Mouse (Mus musculus) adrenal gland, postnatal 25 days (tissue): ENCODE measurements around the gene Plpp7. TPM values are rescaled to one million over a fixed set of nuclear protein-coding genes. Genes with fewer than 3 reads are reported as not detected.

Source experiments
- DNase-seq: peaks from one replicate; pipeline ENCODE4 v3.0.0; 2021; ENCODE audit warnings: mixed read lengths
- total RNA-seq: library from RNA; stranded (reverse); gene quantifications from 2 replicates; pipeline ENCODE4 v1.2.3, GENCODE M21; 2021

The Plpp7 gene
- total RNA-seq, 1 experiment from 2014 or later: 6.9 TPM

GRCm38 (mm10) chr2:32102944-32103343 is 7.6 kb downstream of the Plpp7 start:
- DNase-seq: no peak

GRCm38 (mm10) chr2:32103557-32103956 is 8.2 kb downstream of the Plpp7 start:
- DNase-seq: no peak

DNA sequence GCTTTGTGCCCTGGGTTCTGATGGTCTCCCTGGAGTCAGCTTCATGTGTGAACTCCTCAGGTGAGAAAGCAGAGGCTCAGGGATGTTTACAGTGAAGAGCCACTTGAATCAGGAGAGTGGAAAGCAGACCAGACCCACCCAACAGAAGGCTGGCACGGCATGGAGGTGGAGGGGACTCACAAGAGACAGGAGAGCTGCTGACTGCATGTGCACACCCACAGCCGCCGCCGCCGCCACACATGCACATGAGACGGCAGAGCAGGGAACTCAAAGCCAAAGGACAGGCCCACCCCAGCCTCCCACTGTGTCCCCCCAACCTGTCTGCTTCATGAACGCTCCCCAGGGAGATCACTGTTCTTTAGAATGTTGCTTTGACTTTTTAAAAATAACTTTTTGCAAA is 8.8 kb downstream of the Plpp7 start:
- no peak for DNase-seq

DNA sequence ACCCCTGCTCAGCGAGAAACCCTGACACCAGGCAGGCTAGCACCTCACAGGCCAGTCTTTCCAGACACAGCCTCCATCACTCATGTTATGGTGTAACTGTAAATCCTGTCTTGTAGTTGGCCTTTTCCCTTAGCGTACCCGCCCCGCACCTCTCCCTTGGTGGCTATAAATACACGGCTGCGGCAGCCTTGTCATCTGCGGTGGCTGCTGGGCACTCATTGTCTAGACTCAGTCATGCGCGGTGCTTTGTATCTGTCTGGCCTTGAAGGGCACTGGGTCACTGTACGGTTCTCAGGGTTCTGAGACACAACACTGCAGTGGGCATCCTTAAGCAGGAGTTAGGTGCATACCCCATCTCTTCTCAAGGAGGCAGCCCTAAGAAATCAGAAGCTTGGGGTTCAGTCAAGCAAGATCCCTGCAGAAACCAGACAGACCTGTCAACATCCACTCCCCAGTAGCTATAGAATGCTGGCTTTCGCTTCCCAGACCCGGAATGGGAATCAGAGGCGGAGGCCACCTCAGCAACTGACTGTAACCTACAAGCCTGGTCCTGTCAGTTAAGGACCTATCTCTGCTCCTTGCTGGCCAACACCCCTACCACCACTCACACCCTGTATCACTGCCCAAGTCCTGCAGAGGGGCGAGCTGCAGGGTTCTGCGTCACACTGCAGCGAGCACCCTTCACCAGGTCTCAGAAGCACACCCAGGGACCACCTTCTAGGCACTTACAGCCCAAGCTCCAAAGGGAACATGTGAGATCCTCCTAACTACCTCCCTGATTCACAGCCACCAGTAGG is 10.0 kb downstream of the Plpp7 start:
- no peak for DNase-seq

DNA sequence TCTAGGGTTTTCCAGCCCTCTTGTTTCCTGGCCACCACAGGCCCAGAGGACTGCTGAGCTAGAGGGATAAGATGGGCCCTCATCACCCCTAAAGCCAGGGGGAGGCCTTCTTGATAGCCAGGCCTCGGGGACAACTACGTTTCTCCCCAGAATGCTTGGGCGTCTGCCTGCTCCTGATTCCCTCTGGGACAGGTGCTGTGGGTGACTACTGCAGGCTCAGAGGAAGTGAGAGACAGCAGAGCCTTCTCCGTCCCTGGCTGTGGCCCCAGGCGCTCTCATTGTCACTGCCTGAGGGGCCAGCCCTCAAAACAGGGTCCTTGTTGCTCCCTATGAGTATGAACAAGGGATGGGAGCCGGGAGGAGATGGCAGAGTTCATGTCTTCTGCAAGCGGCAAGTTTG is 10.6 kb downstream of the Plpp7 start:
- no peak for DNase-seq

DNA sequence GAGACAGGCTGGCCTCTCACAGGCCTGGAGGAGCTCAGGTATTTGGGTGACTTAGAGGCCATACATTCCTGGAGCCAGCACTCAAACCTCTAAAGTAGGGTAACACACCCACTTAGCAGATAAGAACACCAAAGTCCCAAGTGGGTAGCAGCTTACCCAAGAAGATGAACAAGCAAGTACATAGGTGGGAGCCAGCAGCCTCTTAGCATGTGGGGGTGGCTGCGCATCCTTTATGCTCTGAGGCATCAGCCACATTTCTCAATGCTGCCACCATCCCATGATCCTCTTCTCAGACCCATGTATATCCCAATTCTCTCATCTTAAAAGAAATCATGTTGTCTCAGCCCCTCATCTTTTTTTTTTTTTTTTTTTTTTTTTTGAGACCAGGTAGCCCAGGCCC is 15.9 kb downstream of the Plpp7 start:
- DNase-seq: no peak

DNA sequence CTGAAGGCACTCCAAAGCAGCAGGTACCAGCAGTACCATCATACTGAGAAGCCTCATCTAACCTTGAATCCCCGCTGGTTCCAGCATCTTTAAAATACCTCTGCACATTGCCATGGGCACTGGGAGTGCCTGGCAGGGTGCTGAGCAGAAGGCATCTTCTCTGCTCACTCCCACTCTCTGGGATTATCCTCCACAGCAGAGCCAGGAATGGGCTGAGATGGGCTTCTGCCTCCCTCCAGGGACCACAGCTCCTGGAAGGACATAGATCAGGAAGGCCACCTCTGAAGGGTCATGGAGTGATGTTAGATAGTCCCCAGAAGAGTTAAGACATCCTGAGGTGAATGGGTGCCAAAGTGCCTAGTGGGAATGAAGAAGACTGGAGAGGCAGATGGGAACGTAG is 17.2 kb downstream of the Plpp7 start:
- no peak for DNase-seq

GRCm38 (mm10) chr2:32115851-32116268 is 20.5 kb downstream of the Plpp7 start:
- DNase-seq: no peak

GRCm38 (mm10) chr2:32119802-32120750 is 24.7 kb downstream of the Plpp7 start:
- no peak for DNase-seq

- DNase-seq: no peak
These were observed 25.8 kb downstream of the Plpp7 start for GRCm38 (mm10) chr2:32121150-32121549.

GRCm38 (mm10) chr2:32121785-32122184 is 26.5 kb downstream of the Plpp7 start:
- DNase-seq: no peak

- DNase-seq: no peak
These were observed 32.6 kb downstream of the Plpp7 start for GRCm38 (mm10) chr2:32127653-32128535.

DNA sequence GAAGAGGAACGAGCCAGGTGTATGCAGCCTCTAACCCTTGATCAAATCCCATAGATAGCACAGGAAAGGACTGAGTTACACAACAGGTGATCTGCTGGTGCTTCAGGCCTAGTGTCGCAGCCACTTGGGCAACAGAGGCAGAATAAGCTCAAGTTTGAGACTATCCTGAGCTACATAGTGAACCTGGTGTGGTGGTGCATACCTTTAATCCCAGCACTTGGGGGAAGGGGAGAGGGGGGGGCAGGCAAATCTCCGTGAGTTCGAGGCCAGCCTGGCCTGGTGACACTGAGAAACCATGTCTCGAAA is 33.2 kb downstream of the Plpp7 start:
- no peak for DNase-seq

- no peak for DNase-seq
These were observed 34.2 kb downstream of the Plpp7 start for GRCm38 (mm10) chr2:32129383-32130074.

GRCm38 (mm10) chr2:32130435-32130834 is 35.1 kb downstream of the Plpp7 start:
- no peak for DNase-seq

GRCm38 (mm10) chr2:32131205-32131834 is 36.0 kb downstream of the Plpp7 start:
- DNase-seq: no peak

- DNase-seq: no peak
These were observed 36.7 kb downstream of the Plpp7 start for GRCm38 (mm10) chr2:32131866-32132566.

- DNase-seq: peak; percentile 54
These were observed 37.3 kb downstream of the Plpp7 start for GRCm38 (mm10) chr2:32132567-32132992.

- peak; percentile 84 for DNase-seq
These were observed 38.7 kb downstream of the Plpp7 start for GRCm38 (mm10) chr2:32134039-32134438.

DNA sequence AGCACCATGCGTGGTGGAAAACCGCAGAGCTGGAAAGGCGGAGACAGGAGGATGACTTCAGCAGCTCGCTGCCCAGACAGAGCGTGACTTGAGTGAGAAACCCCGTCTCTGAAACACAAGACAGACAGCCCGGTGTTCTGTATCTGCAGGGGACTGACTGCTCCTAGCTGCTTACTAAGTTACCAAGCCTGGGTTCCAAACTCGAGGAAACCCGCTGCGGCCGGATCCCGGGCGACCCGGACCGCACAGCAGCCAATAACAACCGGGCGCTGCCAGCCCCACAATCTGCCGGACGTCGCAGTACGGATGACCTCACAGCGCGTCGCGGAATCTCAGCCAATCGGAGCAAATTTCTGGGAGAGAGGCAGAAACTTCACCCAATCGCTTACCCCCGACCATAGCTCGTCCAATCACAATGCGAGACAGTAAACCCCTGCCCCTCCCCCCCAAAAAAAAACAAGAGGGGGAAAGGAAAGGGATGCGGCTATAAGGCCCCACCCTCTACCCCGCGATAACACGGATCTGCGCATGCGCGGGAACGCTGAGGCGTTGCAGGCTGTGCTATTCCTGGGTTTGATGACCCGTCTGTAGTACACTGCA is 42.4 kb downstream of the Plpp7 start:
- peak; percentile 97 for DNase-seq
